Mouse (Mus musculus) MEL (cell line): ENCODE results near the gene Gm20388.

Experiments used
- KAT2A ChIP-seq: conservative IDR thresholded peaks from 2 replicates; pipeline ENCODE4 v1.6.1; 2012; ENCODE audit warnings: low read depth, low read length, improper control_type of control experiment, inconsistent platforms
- MAFK ChIP-seq: IDR thresholded peaks from 2 replicates; pipeline ENCODE4 v1.6.1; 2011; ENCODE audit warnings: low read depth, mild to moderate bottlenecking, low read length, improper control_type of control experiment, borderline replicate concordance
- POLR2A ChIP-seq, 2 experiments: IDR thresholded peaks; 2 replicates each; pipeline ENCODE4 v1.6.1; 2011 to 2012; ENCODE audit warnings: low read length in 2 of 2, mild to moderate bottlenecking in 2 of 2, control low read depth in 1 of 2, improper control_type of control experiment in 1 of 2, low read depth in 1 of 2, moderate library complexity in 1 of 2; ENCODE audit not compliant: control insufficient read depth in 1 of 2, insufficient read depth in 1 of 2, poor library complexity in 1 of 2
- SIN3A ChIP-seq: IDR thresholded peaks from 2 replicates; pipeline ENCODE4 v1.6.1; 2012; ENCODE audit warnings: low read length, improper control_type of control experiment, inconsistent platforms

DNA sequence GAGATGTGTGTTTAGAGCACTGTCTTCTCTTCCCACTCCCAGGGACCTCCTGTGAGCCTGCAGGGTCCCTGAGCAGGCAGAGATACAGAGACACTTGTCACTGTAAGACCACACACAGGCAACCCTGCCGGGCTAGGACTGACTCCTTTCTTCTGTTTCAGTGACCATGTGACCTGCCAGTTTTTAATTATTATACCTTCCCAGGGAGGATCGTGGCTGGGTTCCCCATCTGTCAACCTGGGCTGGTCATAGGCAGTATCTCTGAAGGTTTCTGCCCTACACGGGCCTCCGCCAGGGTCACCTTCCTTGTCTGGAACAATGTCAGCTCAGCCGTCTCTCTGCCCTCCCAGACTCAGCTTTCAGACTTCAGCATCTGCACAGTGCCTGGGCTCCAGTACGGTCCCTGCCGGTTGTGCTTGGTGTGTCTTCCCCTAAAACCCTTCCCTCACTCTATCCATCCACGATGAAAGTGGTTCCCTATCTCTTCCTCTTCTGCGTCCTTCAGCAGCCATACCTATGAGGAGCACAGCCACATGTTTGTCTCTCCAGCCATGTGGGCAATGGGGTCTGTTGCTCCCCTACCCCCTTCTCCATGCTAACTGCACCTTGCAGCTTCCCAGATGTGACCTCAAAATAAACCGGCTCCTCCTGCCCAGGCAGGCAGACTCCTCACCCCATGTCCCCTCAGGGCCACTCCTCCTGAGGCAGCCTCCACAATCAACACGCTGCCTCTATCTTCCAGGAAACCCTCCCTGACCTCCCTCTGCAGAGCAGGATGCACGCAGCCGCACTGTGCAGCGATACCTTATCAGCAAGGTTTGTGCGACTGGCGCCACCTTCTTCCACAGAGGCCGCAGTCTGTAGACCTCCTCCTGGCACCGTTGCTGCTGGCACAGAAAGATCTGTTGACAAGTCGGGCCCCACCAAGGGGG, 2825.2 kb downstream of the Gm20388 start:
- TF ChIP-seq SIN3A (peak; percentile 96), POLR2A (IDR thresholded peaks at IDR 0.05; ENCODE audit: control insufficient read depth in 1 of 2, insufficient read depth in 1 of 2, low read depth in 1 of 2, low read length in 2 of 2, poor library complexity in 1 of 2) (peak; percentile 82 to 92), MAFK (no peak), KAT2A (peak; percentile 56; the same call in 1 of the 2 replicates)
